Mouse (Mus musculus): ENCODE results near the gene Prkce. TPM values are rescaled to one million over a fixed set of nuclear protein-coding genes. Genes with fewer than 3 reads are reported as not detected.

Prkce gene
- polyA plus RNA-seq, 1 experiment from 2014 or later: 2.0 TPM

GRCm38 (mm10) chr17:86226198-86226597, 58.6 kb downstream of the Prkce start:
- 73% methylated on average over 8 of the region's 8 CpGs for WGBS (ENCODE audit: insufficient replicate concordance)
- Histone ChIP-seq H3K4me1 (ENCODE audit: insufficient read depth) (no peaks in the 10 kb centered on the region; the same call in 1 of the 2 replicates), H3K9me3 (ENCODE audit: low read length) (no peaks in the 10 kb centered on the region), H3K4me2 (ENCODE audit: low read depth, low read length) (no peak overlapping the region), H3K36me3 (replicated peaks; ENCODE audit: insufficient read depth, low read length) (no peaks in the 10 kb centered on the region), H3K4me3 (ENCODE audit: low read depth, low read length) (no peak overlapping the region), H3K9ac (replicated peaks) (no peak overlapping the region), H3K27me3 (ENCODE audit: insufficient read depth, low read length) (no peaks in the 10 kb centered on the region), H3K27ac (ENCODE audit: low read depth) (no peak overlapping the region)
- DNase-seq (no peak), ATAC-seq (no peak)
- TF ChIP-seq CTCF (IDR thresholded peaks at IDR 0.05; ENCODE audit: low read depth) (no peak), EP300 (IDR thresholded peaks at IDR 0.05; ENCODE audit: low read depth) (no peak)

- no peak for ATAC-seq
Measured at GRCm38 (mm10) chr17:86226635-86227034, 59.0 kb downstream of the Prkce start.

GRCm38 (mm10) chr17:86227389-86227788, 59.8 kb downstream of the Prkce start:
- no peak overlapping the region for H3K27ac ChIP-seq (ENCODE audit: low read depth)
- WGBS (ENCODE audit: insufficient replicate concordance): 85% methylated on average over 3 of the region's 3 CpGs
- no peak overlapping the region for H3K9ac ChIP-seq (replicated peaks)
- H3K27me3 ChIP-seq (ENCODE audit: insufficient read depth, low read length): no peaks in the 10 kb centered on the region
- H3K36me3 ChIP-seq (replicated peaks; ENCODE audit: insufficient read depth, low read length): no peaks in the 10 kb centered on the region
- ATAC-seq: no peak
- no peaks in the 10 kb centered on the region for H3K9me3 ChIP-seq (ENCODE audit: low read length)
- TF ChIP-seq EP300 (IDR thresholded peaks at IDR 0.05; ENCODE audit: low read depth) (no peak), CTCF (IDR thresholded peaks at IDR 0.05; ENCODE audit: low read depth) (no peak)
- no peaks in the 10 kb centered on the region; the same call in 1 of the 2 replicates for H3K4me1 ChIP-seq (ENCODE audit: insufficient read depth)
- DNase-seq: no peak
- H3K4me2 ChIP-seq (ENCODE audit: low read depth, low read length): no peak overlapping the region
- H3K4me3 ChIP-seq (ENCODE audit: low read depth, low read length): no peak overlapping the region

More at GRCm38 (mm10) chr17:86226635-86227034, 59.0 kb downstream of the Prkce start:
- H3K27ac ChIP-seq (ENCODE audit: low read depth): no peak overlapping the region
- no peak overlapping the region for H3K4me3 ChIP-seq (ENCODE audit: low read depth, low read length)
- TF ChIP-seq CTCF (IDR thresholded peaks at IDR 0.05; ENCODE audit: low read depth) (no peak), EP300 (IDR thresholded peaks at IDR 0.05; ENCODE audit: low read depth) (no peak)
- H3K27me3 ChIP-seq (ENCODE audit: insufficient read depth, low read length): no peaks in the 10 kb centered on the region
- WGBS (ENCODE audit: insufficient replicate concordance): 75% methylated on average over 7 of the region's 7 CpGs
- H3K36me3 ChIP-seq (replicated peaks; ENCODE audit: insufficient read depth, low read length): no peaks in the 10 kb centered on the region
- no peak overlapping the region for H3K9ac ChIP-seq (replicated peaks)
- no peak overlapping the region for H3K4me2 ChIP-seq (ENCODE audit: low read depth, low read length)
- no peaks in the 10 kb centered on the region for H3K9me3 ChIP-seq (ENCODE audit: low read length)
- no peaks in the 10 kb centered on the region; the same call in 1 of the 2 replicates for H3K4me1 ChIP-seq (ENCODE audit: insufficient read depth)
- no peak for DNase-seq

GRCm38 (mm10) chr17:86228850-86229249, 61.3 kb downstream of the Prkce start:
- TF ChIP-seq CTCF (IDR thresholded peaks at IDR 0.05; ENCODE audit: low read depth): no peak
- no peak for TF ChIP-seq EP300 (IDR thresholded peaks at IDR 0.05; ENCODE audit: low read depth)
- Histone ChIP-seq H3K27ac (ENCODE audit: low read depth) (no peak overlapping the region), H3K4me2 (ENCODE audit: low read depth, low read length) (no peak overlapping the region), H3K27me3 (ENCODE audit: insufficient read depth, low read length) (no peaks in the 10 kb centered on the region), H3K9me3 (ENCODE audit: low read length) (no peaks in the 10 kb centered on the region), H3K36me3 (replicated peaks; ENCODE audit: insufficient read depth, low read length) (no peaks in the 10 kb centered on the region), H3K9ac (replicated peaks) (no peak overlapping the region), H3K4me1 (ENCODE audit: insufficient read depth) (no peaks in the 10 kb centered on the region; the same call in 1 of the 2 replicates), H3K4me3 (ENCODE audit: low read depth, low read length) (no peak overlapping the region)
- 73% methylated on average over 8 of the region's 8 CpGs for WGBS (ENCODE audit: insufficient replicate concordance)
- no peak for ATAC-seq
- no peak for DNase-seq

GRCm38 (mm10) chr17:86230141-86230633, 62.6 kb downstream of the Prkce start:
- no peak overlapping the region for H3K9ac ChIP-seq (replicated peaks)
- 77% methylated on average over 16 of the region's 16 CpGs for WGBS (ENCODE audit: insufficient replicate concordance)
- no peaks in the 10 kb centered on the region for H3K27me3 ChIP-seq (ENCODE audit: insufficient read depth, low read length)
- H3K27ac ChIP-seq (ENCODE audit: low read depth): no peak overlapping the region
- no peaks in the 10 kb centered on the region for H3K36me3 ChIP-seq (replicated peaks; ENCODE audit: insufficient read depth, low read length)
- H3K4me3 ChIP-seq (ENCODE audit: low read depth, low read length): no peak overlapping the region
- H3K9me3 ChIP-seq (ENCODE audit: low read length): no peaks in the 10 kb centered on the region
- no peak for DNase-seq
- no peak for TF ChIP-seq CTCF (IDR thresholded peaks at IDR 0.05; ENCODE audit: low read depth)
- TF ChIP-seq EP300 (IDR thresholded peaks at IDR 0.05; ENCODE audit: low read depth): no peak
- no peak overlapping the region for H3K4me2 ChIP-seq (ENCODE audit: low read depth, low read length)
- no peaks in the 10 kb centered on the region; the same call in 1 of the 2 replicates for H3K4me1 ChIP-seq (ENCODE audit: insufficient read depth)
- ATAC-seq: no peak

- H3K27me3 ChIP-seq (ENCODE audit: insufficient read depth, low read length): no peaks in the 10 kb centered on the region
- no peak overlapping the region for H3K4me2 ChIP-seq (ENCODE audit: low read depth, low read length)
- WGBS (ENCODE audit: insufficient replicate concordance): 58% methylated on average over 12 of the region's 12 CpGs
- peaks cover 3% of the 10 kb centered on the region; the same call in 1 of the 2 replicates for H3K4me1 ChIP-seq (ENCODE audit: insufficient read depth)
- H3K36me3 ChIP-seq (replicated peaks; ENCODE audit: insufficient read depth, low read length): no peaks in the 10 kb centered on the region
- H3K4me3 ChIP-seq (ENCODE audit: low read depth, low read length): no peak overlapping the region
- DNase-seq (no peak), ATAC-seq (no peak)
- no peak overlapping the region for H3K9ac ChIP-seq (replicated peaks)
- TF ChIP-seq CTCF (IDR thresholded peaks at IDR 0.05; ENCODE audit: low read depth): no peak
- TF ChIP-seq EP300 (IDR thresholded peaks at IDR 0.05; ENCODE audit: low read depth): no peak
- H3K27ac ChIP-seq (ENCODE audit: low read depth): no peak overlapping the region
- no peaks in the 10 kb centered on the region for H3K9me3 ChIP-seq (ENCODE audit: low read length)
Measured at GRCm38 (mm10) chr17:86231741-86232179, 64.2 kb downstream of the Prkce start.
